14 mouse cellular contexts compared by ENCODE assay signal in genomic region chr4:98085060-98085459, GRCm38 (mm10).
"Had no signal": no experiment of that assay in that cellular context is flagged by ENCODE, and none has a peak within 500 bp of the region (broad histone marks: within the 10 kb centered on the region; RNA-seq: fewer than 3 reads in every experiment).

No protein-coding gene starts in this region.

- H3K9me3 ChIP-seq: kidney, embryonic 15.5 days; limb, embryonic 12.5 days; liver, embryonic 13.5 days; lung, embryonic 15.5 days; midbrain, embryonic 12.5 days; neural tube, embryonic 15.5 days had no signal

- H3K4me2 ChIP-seq: kidney, embryonic 15.5 days; limb, embryonic 12.5 days; liver, embryonic 13.5 days; lung, embryonic 15.5 days; midbrain, embryonic 12.5 days; neural tube, embryonic 15.5 days had no signal

- H3K4me1 ChIP-seq: liver, embryonic 13.5 days; neural tube, embryonic 15.5 days had no signal

- ATAC-seq: liver, postnatal 0 days; midbrain, embryonic 16.5 days had no signal

- H3K9ac ChIP-seq: kidney, embryonic 15.5 days; limb, embryonic 12.5 days; liver, embryonic 13.5 days; liver, postnatal 0 days; lung, embryonic 15.5 days; midbrain, embryonic 12.5 days; neural tube, embryonic 15.5 days had no signal

- H3K4me3 ChIP-seq: kidney, embryonic 15.5 days; limb, embryonic 12.5 days; liver, embryonic 13.5 days; lung, embryonic 15.5 days; midbrain, embryonic 12.5 days; neural tube, embryonic 15.5 days had no signal

- H3K27me3 ChIP-seq: kidney, embryonic 15.5 days; limb, embryonic 12.5 days; liver, embryonic 13.5 days; lung, embryonic 15.5 days; midbrain, embryonic 12.5 days; neural tube, embryonic 15.5 days had no signal

- H3K27ac ChIP-seq: kidney, embryonic 15.5 days; limb, embryonic 12.5 days; liver, embryonic 13.5 days; lung, embryonic 15.5 days; midbrain, embryonic 12.5 days; neural tube, embryonic 15.5 days; stomach, postnatal 0 days had no signal

- DNase-seq: kidney, adult 2 months; kidney, postnatal 14 days; liver; liver, embryonic 13.5 days; liver, postnatal 0 days; lung, postnatal 14 days; thymus, postnatal 4 days had no signal

- H3K36me3 ChIP-seq: kidney, embryonic 15.5 days; liver, embryonic 13.5 days; midbrain, embryonic 12.5 days; neural tube, embryonic 15.5 days had no signal
